Mouse (Mus musculus) olfactory bulb, adult 2 months (tissue): Measurements from ENCODE around the gene Nfu1.
"Not testable (repeated sequence)": the region's sequence is repeated elsewhere in the genome, so short reads cannot be mapped to it uniquely, and the experiment has no call there.

Source experiments
- CTCF ChIP-seq: fragments of 200-500 bp; IDR thresholded peaks from 2 replicates; pipeline ENCODE4 v1.5.1; 2012; ENCODE audit warnings: low read depth, mild to moderate bottlenecking, low read length, moderate library complexity; ENCODE audit not compliant: insufficient read depth
- POLR2A ChIP-seq: fragments of 200-500 bp; IDR thresholded peaks from 2 replicates; pipeline ENCODE4 v1.6.1; 2012; ENCODE audit warnings: mild to moderate bottlenecking, low read depth, low read length, moderate library complexity; ENCODE audit not compliant: insufficient read depth

GRCm38 (mm10) chr6:87031310-87031709 lies 22.3 kb downstream of the Nfu1 start:
- TF ChIP-seq POLR2A, CTCF: not testable (repeated sequence)
